Mouse (Mus musculus) MEL (cell line): ENCODE results near the gene Gm4756.

Experiments
- CHD2 ChIP-seq: IDR thresholded peaks from 2 replicates; pipeline ENCODE4 v1.6.1; 2011; ENCODE audit warnings: low read length, improper control_type of control experiment
- CTCF ChIP-seq, 3 experiments: IDR thresholded peaks in 2 of 3; conservative IDR thresholded peaks in 1 of 3; 2 replicates each; pipeline ENCODE4 v1.5.1; 2011 to 2012; ENCODE audit warnings: low read length in 3 of 3, low read depth in 2 of 3, mild to moderate bottlenecking in 2 of 3, improper control_type of control experiment in 1 of 3, inconsistent platforms in 1 of 3, mixed read lengths in 1 of 3, moderate library complexity in 1 of 3; ENCODE audit not compliant: control insufficient read depth in 1 of 3, insufficient read depth in 1 of 3, poor library complexity in 1 of 3, severe bottlenecking in 1 of 3
- MAZ ChIP-seq: IDR thresholded peaks from 2 replicates; pipeline ENCODE4 v1.6.1; 2012; ENCODE audit warnings: low read depth, mild to moderate bottlenecking, inconsistent platforms, low read length, improper control_type of control experiment
- POLR2A ChIP-seq, 2 experiments: IDR thresholded peaks; 2 replicates each; pipeline ENCODE4 v1.6.1; 2011 to 2012; ENCODE audit warnings: low read length in 2 of 2, mild to moderate bottlenecking in 2 of 2, control low read depth in 1 of 2, improper control_type of control experiment in 1 of 2, low read depth in 1 of 2, moderate library complexity in 1 of 2; ENCODE audit not compliant: control insufficient read depth in 1 of 2, insufficient read depth in 1 of 2, poor library complexity in 1 of 2
- POLR2AphosphoS2 ChIP-seq: IDR thresholded peaks from 2 replicates; pipeline ENCODE4 v1.6.1; 2011; ENCODE audit warnings: low read length, improper control_type of control experiment

GRCm38 (mm10) chr12:72655775-72656174, 6.3 kb upstream of the Gm4756 start:
- TF ChIP-seq POLR2A (IDR thresholded peaks at IDR 0.05; ENCODE audit: control insufficient read depth in 1 of 2, insufficient read depth in 1 of 2, low read depth in 1 of 2, low read length in 2 of 2, poor library complexity in 1 of 2) (no peak), POLR2AphosphoS2 (no peak), CHD2 (no peak), CTCF (IDR thresholded peaks at IDR 0.05 in 2 of 3, conservative IDR thresholded peaks at IDR 0.05 in 1 of 3; ENCODE audit: control insufficient read depth in 1 of 3, insufficient read depth in 1 of 3, low read depth in 2 of 3, low read length in 3 of 3, poor library complexity in 1 of 3, severe bottlenecking in 1 of 3) (no peak), MAZ (no peak)
